Mouse (Mus musculus) liver, postnatal 0 days (tissue): ENCODE data around the gene Kalrn. TPM values are rescaled to one million over a fixed set of nuclear protein-coding genes. Genes with fewer than 3 reads are reported as not detected.

Experiments
- ATAC-seq: fragments of 200-750 bp; cut with Nextera tagmentation; 2 replicates; pipeline ENCODE4 v1.8.0; 2017; ENCODE audit warnings: mild to moderate bottlenecking, moderate library complexity
- DNase-seq: peaks from one replicate; pipeline ENCODE4 v3.0.0-alpha.2; 2016
- H3K27ac ChIP-seq: fragments of 300-500 bp; sonication (generic); 2 replicates; pipeline ENCODE4 v1.5.1; 2014; ENCODE audit warnings: antibody characterized with exemption, moderate library complexity, mild to moderate bottlenecking, low read depth
- H3K27me3 ChIP-seq: fragments of 300-500 bp; sonication (generic); 2 replicates; pipeline ENCODE4 v1.6.1; 2014; ENCODE audit warnings: low read length, control low read depth, mixed read lengths; ENCODE audit not compliant: insufficient read depth
- H3K36me3 ChIP-seq: fragments of 300-500 bp; sonication (generic); replicated peaks from 2 replicates; pipeline ENCODE4 v1.6.1; 2014; ENCODE audit warnings: mild to moderate bottlenecking, control low read depth, low read length, moderate library complexity, mixed read lengths; ENCODE audit not compliant: insufficient read depth
- H3K4me1 ChIP-seq: fragments of 300-500 bp; sonication (generic); 2 replicates; pipeline ENCODE4 v1.6.1; 2014; ENCODE audit warnings: antibody characterized with exemption, mild to moderate bottlenecking, control low read depth; ENCODE audit not compliant: insufficient read depth
- H3K4me2 ChIP-seq: fragments of 300-500 bp; sonication (generic); 2 replicates; pipeline ENCODE4 v1.6.1; 2014; ENCODE audit warnings: low read depth, mild to moderate bottlenecking, low read length, moderate library complexity, mixed read lengths
- H3K4me3 ChIP-seq: fragments of 300-500 bp; sonication (generic); 2 replicates; pipeline ENCODE4 v1.5.1; 2014; ENCODE audit warnings: low read depth, low read length
- H3K9ac ChIP-seq: fragments of 300-500 bp; sonication (generic); replicated peaks from 2 replicates; pipeline ENCODE4 v1.6.1; 2014; ENCODE audit warnings: mild to moderate bottlenecking, moderate library complexity
- H3K9me3 ChIP-seq: fragments of 300-500 bp; sonication (generic); 2 replicates; pipeline ENCODE4 v1.6.1; 2016; ENCODE audit warnings: mild to moderate bottlenecking, control low read depth, low read length, mixed read lengths
- CTCF ChIP-seq: sonication (generic); IDR thresholded peaks from 2 replicates; pipeline ENCODE4 v1.5.1; 2016; ENCODE audit warnings: antibody characterized with exemption, low read depth
- EP300 ChIP-seq: IDR thresholded peaks from 2 replicates; pipeline ENCODE4 v1.6.1; 2016; ENCODE audit warnings: antibody characterized with exemption, low read depth, mild to moderate bottlenecking
- WGBS: fragments of 180-500 bp; shearing (Covaris S2); extraction: QIAGEN DNeasy Blood & Tissue Kit; methylation state at CpG from one replicate; pipeline ENCODE4 v1.1.7; 2014; ENCODE audit not compliant: insufficient replicate concordance; 5-methylcytosine and 5-hydroxymethylcytosine counted together
- polyA plus RNA-seq: library from polyadenylated mRNA; unstranded; fragments of >200 nt; fragmentation: Nextera tagmentation; extraction: Ambion mirVana; gene quantifications from 2 replicates; pipeline ENCODE4 v1.2.1, GENCODE M21; 2015

Kalrn gene
- polyA plus RNA-seq, 1 experiment from 2014 or later: 16.7 TPM

DNA sequence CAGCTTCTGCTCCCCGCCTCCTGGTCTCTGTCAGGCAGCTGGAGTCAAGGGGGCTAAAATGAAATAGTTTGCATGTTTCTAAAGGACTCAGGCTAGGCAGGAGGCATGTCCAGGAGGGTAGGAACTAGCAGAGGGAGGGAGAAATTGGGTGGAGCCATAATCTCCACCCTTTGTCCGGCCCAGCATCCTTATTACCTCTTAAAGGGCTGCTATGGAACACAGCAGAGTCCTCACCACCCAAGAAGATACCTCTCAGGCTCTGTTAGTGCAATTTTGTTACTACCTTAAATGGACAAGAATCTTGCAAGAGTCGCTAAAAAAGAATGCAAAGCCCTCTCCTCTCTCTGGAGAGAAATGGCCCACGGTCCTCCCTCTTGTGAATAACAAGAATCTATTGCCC lies 57.8 kb downstream of the Kalrn start:
- H3K4me1 ChIP-seq: no peaks in the 10 kb centered on the region
- no peak overlapping the region for H3K4me3 ChIP-seq
- no peaks in the 10 kb centered on the region for H3K9me3 ChIP-seq
- no peaks in the 10 kb centered on the region for H3K36me3 ChIP-seq
- TF ChIP-seq CTCF (no peak), EP300 (no peak)
- ATAC-seq: no peak
- no peak for DNase-seq
- H3K27me3 ChIP-seq: no peaks in the 10 kb centered on the region
- H3K9ac ChIP-seq: no peak overlapping the region
- 70% methylated on average over 4 of the region's 4 CpGs for WGBS
- H3K4me2 ChIP-seq: no peak overlapping the region
- H3K27ac ChIP-seq: no peak overlapping the region

DNA sequence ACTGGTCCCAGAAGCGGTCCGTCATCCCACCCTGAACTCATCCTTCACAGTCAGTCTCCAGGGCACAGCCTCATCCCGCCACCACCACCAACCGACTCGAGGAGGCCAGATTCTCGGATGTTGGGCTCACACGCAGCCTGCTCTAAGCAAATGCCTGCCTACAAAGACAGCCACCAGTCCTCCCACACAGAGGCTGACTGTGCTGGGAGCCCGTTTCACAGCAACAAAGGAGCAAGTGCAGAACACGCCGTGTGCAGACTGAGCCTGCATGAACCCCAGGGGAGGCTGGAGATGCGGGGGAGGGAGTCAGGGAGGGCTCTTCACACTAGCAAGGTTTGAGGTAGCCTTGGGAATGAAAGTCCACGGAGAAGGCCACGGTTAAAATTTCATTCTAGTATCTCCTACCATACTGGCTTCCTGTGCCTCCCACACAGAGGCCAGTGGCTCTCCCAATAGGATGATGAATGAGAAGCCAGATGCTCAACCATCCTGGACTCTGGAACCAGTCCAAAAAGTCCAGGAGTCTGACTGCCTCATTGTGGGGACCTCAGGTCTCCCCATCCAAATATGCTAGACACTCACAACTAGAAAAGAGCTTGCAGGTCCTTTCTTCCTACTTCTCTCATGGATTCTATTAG lies 59.3 kb downstream of the Kalrn start:
- no peak for ATAC-seq
- H3K4me1 ChIP-seq: no peaks in the 10 kb centered on the region
- H3K9ac ChIP-seq: no peak overlapping the region
- H3K4me2 ChIP-seq: no peak overlapping the region
- TF ChIP-seq CTCF (no peak), EP300 (no peak)
- no peaks in the 10 kb centered on the region for H3K36me3 ChIP-seq
- no peak overlapping the region for H3K4me3 ChIP-seq
- H3K27ac ChIP-seq: no peak overlapping the region
- H3K27me3 ChIP-seq: no peaks in the 10 kb centered on the region
- 72% methylated on average over 13 of the region's 13 CpGs for WGBS
- no peaks in the 10 kb centered on the region for H3K9me3 ChIP-seq
- DNase-seq: no peak

DNA sequence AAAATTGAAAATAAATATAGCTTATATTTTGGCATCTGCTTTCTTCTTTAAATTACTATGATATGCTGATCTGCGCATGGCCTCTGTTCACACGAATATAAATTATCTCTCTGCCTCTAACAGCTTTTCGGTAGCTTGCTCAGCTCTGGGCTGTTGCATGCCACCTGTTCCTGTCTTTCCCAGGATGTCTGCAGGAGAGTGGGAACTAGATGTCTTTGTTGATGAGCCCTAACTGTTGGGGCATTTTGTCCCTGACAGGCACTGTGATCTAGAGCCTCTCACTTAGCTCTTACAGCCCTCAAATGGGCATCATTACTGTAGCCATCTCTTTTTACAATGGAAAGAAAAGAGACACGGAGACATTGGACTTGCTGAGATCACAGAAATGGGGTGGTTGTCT lies 61.0 kb downstream of the Kalrn start:
- 82% methylated on average over 4 of the region's 4 CpGs for WGBS
- no peak overlapping the region for H3K27ac ChIP-seq
- no peak overlapping the region for H3K4me2 ChIP-seq
- DNase-seq (no peak), ATAC-seq (no peak)
- H3K27me3 ChIP-seq: no peaks in the 10 kb centered on the region
- no peaks in the 10 kb centered on the region for H3K9me3 ChIP-seq
- H3K4me3 ChIP-seq: no peak overlapping the region
- no peak overlapping the region for H3K9ac ChIP-seq
- no peaks in the 10 kb centered on the region for H3K36me3 ChIP-seq
- no peak for TF ChIP-seq CTCF
- TF ChIP-seq EP300: no peak
- no peaks in the 10 kb centered on the region for H3K4me1 ChIP-seq

DNA sequence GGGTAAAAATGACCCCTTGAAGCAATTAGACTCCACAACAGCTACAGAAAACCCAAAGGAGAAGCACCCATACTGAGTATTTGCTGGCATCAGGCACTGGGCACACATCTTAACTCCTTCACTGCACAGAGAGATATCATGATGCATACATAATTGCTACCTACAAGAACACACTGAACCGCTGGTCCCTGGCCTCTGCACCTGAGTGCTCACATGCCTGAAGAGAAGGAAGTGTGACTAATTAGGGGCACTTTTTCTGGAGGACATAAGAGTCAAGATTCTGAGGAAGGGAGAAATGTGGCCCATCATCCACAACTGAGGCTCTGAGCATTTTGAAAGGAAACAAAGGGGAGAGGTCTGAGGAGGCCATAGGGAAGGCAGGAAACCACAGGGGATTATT lies 65.2 kb downstream of the Kalrn start:
- ATAC-seq (no peak), DNase-seq (no peak)
- Histone ChIP-seq H3K27me3 (no peaks in the 10 kb centered on the region), H3K4me1 (no peaks in the 10 kb centered on the region), H3K4me2 (no peak overlapping the region), H3K27ac (no peak overlapping the region), H3K9ac (no peak overlapping the region), H3K4me3 (no peak overlapping the region), H3K36me3 (no peaks in the 10 kb centered on the region), H3K9me3 (no peaks in the 10 kb centered on the region)
- WGBS: 38% methylated on average over 1 of the region's 1 CpGs
- TF ChIP-seq EP300 (no peak), CTCF (no peak)

DNA sequence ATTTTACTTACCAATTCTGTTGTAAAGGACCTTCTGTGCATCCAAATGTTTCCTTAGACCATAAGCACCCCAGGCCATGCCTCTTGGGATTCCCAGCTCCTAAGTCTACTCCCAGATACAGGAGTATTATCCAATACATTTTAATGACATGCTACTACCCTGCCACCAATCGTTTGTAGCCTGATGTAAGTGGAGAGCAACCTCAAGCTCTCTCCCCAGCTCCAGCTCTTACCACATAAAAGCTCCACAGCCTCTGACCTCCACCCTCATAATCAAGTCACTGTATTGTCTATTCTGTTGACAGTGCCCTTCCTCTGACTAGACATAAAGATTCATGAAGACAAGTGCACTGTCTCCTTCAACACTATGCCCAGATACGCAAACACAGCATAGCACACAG lies 67.3 kb downstream of the Kalrn start:
- Histone ChIP-seq H3K4me3 (no peak overlapping the region), H3K27ac (no peak overlapping the region), H3K27me3 (no peaks in the 10 kb centered on the region), H3K36me3 (no peaks in the 10 kb centered on the region), H3K9ac (no peak overlapping the region), H3K9me3 (no peaks in the 10 kb centered on the region), H3K4me1 (no peaks in the 10 kb centered on the region), H3K4me2 (no peak overlapping the region)
- DNase-seq: no peak
- no peak for ATAC-seq
- WGBS: 60% methylated on average over 2 of the region's 2 CpGs
- TF ChIP-seq EP300: no peak
- TF ChIP-seq CTCF: no peak

DNA sequence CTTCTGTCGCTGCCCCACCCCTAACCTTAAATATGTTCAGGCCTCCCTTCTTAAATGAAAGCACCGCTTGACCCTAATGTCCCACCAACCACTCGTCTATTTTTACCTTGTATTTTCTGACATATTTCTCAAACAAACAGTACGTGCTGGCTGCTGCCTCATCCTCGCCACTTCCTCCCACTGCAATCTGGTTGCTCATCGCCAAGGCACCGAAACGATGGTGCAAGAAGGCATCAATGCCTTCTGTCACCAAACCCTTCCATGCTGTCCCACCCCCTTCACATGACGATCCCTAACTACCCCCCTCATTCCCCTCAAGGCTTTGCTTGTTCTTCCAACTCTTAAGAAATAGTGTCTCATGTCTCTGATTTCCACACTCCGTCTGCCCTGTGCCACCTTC lies 69.1 kb downstream of the Kalrn start:
- ATAC-seq: no peak
- 56% methylated on average over 10 of the region's 10 CpGs for WGBS
- H3K27ac ChIP-seq: no peak overlapping the region
- H3K27me3 ChIP-seq: no peaks in the 10 kb centered on the region
- no peak overlapping the region for H3K9ac ChIP-seq
- DNase-seq: no peak
- H3K4me3 ChIP-seq: no peak overlapping the region
- TF ChIP-seq EP300: no peak
- TF ChIP-seq CTCF: no peak
- H3K4me1 ChIP-seq: no peaks in the 10 kb centered on the region
- no peak overlapping the region for H3K4me2 ChIP-seq
- H3K36me3 ChIP-seq: no peaks in the 10 kb centered on the region
- no peaks in the 10 kb centered on the region for H3K9me3 ChIP-seq

DNA sequence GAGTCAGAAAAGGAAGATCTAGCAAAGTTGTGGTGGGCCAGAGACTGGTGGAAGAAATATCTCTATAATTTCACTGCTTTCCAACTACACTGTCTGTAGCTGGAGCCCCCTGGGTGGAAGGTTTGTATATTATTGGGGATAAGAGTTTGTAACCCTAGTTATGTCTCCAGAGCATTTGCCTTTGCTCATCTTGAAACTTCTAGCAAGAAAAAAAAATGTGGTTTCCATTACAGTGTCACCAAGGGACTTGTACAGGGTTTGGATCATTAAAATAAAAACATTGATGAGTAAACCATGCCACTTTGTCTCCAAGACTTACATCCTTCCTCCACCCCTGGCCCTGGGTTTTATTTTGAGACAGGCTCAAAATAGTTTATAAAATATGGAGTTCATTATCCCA lies 71.2 kb downstream of the Kalrn start:
- TF ChIP-seq EP300: no peak
- TF ChIP-seq CTCF: no peak
- Histone ChIP-seq H3K27me3 (no peaks in the 10 kb centered on the region), H3K4me1 (no peaks in the 10 kb centered on the region), H3K9ac (no peak overlapping the region), H3K4me3 (no peak overlapping the region), H3K27ac (no peak overlapping the region), H3K9me3 (no peaks in the 10 kb centered on the region), H3K36me3 (no peaks in the 10 kb centered on the region), H3K4me2 (no peak overlapping the region)
- DNase-seq: no peak
- no peak for ATAC-seq
